Mouse (Mus musculus): ENCODE data around the gene 9930111J21Rik1.
"Not testable (repeated sequence)": the region's sequence is repeated elsewhere in the genome, so short reads cannot be mapped to it uniquely, and the experiment has no call there.

9930111J21Rik1 gene

DNA sequence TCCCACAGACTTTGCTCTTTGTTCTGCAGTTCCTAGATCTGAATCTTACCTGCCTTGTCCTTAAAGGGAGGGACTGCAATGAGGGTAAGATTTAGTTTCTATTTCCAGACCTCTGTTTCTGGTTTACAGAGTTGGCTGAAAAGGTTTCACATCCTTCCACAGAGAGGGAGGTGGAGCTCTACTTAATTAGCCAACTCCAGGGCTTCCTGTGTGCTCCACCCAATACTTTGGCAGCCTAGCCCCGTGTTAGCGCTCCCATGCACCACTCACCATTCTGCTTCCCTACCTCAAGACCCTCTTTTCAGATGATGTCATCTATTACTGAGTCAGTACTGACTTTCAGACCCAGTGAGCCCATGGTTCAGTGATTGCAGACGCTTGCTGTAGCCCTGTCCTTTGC lies at the start of gene 9930111J21Rik1:
9930111J21Rik1 (minus strand) TSS at position 148 of the 400 bp plus-strand sequence.
- DNase-seq (ENCODE audit: low spot score in 2 of 2), result not testable (repeated sequence)

DNA sequence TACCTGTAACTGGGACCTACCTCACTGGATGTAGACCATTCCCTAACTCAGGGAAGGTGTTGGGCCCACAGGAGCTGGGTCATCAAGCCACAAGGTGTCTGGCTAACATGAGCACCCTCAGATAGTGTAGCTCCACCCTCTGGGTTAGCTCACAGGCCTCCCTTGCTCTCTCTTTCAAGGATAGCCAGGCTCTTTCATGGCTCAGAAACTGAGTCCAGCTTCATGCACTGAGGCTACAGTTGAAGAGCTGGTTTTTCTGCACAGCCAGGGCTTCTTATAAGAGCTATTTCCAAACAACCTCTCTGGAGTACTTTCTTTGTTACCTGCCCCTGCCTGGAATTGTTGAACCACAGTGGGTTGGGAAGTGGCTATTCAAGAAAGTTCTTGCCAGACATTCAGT lies 32.9 kb upstream of the 9930111J21Rik1 start:
- DNase-seq (ENCODE audit: low spot score in 2 of 2), result not testable (repeated sequence)

DNA sequence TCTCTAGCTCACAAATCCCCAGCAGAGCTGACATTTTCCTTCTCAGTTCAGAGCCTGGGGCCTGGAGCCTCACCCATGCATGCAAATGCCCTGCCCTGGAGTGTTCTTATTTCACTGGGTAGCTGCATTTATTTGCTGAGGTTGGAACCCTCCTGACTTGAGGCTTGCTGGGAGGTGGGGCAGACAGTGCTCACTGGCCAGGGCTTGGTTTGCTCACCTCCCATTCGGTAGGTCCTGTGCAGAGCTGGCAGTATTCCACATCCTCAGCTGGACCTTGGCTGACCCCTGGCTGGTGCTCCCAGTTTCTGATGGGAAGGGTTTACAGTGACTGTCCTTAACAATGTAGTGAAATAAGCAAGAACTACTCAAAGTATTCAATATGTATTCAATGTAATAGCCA lies 27.6 kb upstream of the 9930111J21Rik1 start:
- DNase-seq (ENCODE audit: low spot score in 2 of 2), result not testable (repeated sequence)

DNA sequence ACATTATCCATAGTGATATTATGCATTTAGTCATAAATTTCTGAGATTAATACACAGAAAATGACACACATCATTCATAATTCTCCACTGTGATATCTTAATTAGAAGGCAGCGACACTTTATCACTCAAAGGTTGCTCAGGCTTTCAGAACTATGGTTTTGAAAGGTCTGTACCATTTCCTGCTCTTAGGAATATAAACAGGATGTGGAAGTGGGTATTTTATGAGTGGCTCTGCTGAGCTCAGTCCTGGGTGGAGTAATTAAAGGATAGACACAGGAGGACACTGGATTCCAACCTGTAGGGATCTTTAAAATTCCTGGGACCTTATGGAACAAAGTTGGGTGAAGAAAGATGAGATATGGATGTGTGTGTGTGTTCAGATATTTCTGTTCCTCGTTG lies 27.1 kb upstream of the 9930111J21Rik1 start:
- DNase-seq (ENCODE audit: low spot score in 2 of 2), result not testable (repeated sequence)

DNA sequence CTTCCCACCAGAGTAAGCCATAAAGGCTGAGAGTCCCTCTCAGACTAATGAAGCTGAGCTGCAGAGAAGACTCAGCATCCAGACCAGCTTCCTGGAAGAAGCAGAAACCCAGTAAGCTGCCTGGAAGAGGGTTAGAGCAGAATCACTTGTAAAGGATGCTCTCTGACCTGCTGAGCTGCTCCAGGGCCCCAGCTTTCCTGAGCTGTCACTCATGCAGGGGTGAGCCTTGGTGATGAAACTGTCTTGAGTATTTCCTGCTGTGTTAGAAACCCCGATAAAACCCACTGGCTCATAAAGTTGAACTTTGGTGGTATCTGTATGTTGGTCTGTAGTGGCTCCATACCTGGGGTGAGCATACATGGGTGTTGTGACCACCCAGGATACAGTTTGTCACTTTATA lies 21.2 kb upstream of the 9930111J21Rik1 start:
- DNase-seq (ENCODE audit: low spot score in 2 of 2), result not testable (repeated sequence)

DNA sequence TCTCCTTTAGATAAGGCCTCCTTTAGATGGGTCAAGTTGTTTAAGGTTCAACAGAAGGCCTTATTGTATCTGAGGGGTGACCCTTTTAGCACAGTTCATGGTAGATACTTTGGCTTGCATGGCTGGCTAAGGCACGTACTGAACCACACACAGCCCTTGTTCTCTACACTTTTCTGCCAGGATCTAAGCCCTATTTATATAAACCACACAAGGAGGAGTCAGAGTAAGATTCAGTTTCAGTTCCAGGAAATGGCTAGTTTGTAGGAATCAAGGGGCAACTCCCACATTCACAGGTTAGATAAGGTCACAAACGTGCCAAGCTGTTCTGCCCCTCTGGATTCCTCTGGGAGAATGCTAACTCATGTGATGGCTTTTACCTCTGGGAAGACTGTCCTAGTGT lies 14.8 kb upstream of the 9930111J21Rik1 start, which contains the start of gene Tgtp1:
Tgtp1 (minus strand) TSS at position 155 of the 400 bp plus-strand sequence.
- not testable (repeated sequence) for DNase-seq (ENCODE audit: low spot score in 2 of 2)

DNA sequence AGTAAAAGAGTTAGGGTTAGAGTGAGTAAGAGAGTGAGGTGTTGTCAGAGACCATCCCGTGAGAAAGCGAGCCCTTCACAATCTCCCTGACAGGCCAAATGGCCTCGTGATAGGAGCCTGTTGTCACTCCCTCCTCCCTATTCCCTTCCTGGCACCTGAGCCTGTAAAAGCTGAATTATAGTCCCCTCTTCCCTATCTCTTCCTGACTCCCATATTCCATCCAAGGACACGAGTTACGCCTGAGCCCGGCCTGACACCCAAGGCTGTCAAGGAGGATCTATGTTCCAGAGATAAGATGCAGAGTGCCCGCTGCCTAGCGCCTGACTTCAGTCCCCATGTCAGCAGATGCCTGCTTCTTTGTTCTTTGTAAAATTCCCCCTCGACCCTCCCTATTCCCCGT lies 14.1 kb upstream of the 9930111J21Rik1 start:
- not testable (repeated sequence) for DNase-seq (ENCODE audit: low spot score in 2 of 2)

DNA sequence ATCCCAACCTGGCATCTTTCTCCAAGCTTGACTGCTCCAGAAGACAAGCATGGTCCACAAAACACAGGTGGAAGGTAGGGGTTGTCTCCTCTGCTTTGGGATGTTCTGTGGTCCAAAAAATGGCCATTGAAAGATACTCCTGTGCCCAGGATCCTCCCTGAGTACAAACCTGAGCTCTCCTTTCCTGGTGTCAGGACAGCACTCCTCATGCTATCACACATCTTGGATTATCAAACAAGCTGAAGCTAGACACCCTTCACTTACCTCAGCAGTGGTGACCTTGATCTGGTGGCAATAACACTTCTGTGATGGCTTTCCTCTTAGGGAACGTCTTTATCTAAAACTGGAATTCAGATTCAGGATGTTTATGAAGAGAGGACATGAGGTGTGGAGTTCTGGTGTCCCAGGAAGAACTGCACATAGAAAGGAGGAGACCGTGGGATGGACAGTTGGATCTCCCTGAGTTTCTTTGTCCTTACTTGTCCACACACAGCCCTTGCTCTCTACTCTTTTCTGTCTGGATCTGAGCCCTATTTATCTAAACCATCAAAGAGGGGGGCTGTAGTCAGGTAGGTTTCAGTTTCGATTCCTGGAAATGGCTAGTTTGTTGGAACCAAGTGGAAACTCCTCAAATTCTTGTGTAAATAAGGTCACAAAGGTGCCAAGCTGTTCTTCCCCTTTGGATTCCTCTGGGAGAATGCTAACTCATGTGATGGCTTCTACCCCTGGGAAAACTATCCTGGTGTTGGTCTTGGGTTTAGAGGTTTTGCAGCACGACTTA lies 12.7 kb upstream of the 9930111J21Rik1 start, which contains the start of gene Gm12185:
Gm12185 (minus strand) TSS at position 487 of the 781 bp plus-strand sequence.
- not testable (repeated sequence) for DNase-seq (ENCODE audit: low spot score in 2 of 2)

DNA sequence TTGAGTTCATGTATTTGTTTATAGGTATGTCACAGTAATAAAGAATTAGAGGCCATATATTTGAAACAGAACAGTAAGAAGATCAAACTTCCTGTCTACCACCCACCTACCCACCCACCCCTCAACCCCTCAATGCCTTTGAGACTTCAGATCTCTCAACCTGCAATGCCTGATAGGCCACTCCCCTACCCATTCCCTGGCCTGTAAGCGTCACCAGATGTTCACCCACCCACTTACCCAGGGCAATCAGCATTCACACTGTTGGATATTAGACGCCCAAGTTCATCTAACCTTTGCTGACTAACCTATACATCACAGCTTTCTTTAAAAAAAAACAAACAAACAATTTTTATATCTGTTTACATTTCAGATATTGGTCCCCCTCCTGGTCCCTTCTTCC lies 10.8 kb upstream of the 9930111J21Rik1 start:
- not testable (repeated sequence) for DNase-seq (ENCODE audit: low spot score in 2 of 2)

DNA sequence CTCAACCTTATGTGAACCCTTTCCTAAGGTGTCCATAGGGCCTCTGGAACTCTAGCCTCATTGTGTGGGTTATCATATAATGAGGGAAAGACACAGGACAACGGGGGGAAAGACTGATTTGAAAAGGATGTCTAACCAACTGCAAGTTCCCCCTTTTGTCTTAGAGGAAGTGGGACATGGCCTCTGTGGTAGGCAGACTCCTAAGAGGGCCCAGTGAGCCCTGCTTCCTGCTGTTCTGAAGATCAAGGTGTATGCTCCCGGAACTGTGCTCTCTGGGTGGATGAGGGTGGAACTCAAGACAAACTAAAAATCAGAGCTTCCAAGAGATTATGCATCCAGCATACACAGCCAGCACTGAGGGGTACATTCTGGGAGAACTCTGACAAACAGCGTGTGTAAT lies 9.0 kb upstream of the 9930111J21Rik1 start:
- DNase-seq (ENCODE audit: low spot score in 2 of 2), result not testable (repeated sequence)

DNA sequence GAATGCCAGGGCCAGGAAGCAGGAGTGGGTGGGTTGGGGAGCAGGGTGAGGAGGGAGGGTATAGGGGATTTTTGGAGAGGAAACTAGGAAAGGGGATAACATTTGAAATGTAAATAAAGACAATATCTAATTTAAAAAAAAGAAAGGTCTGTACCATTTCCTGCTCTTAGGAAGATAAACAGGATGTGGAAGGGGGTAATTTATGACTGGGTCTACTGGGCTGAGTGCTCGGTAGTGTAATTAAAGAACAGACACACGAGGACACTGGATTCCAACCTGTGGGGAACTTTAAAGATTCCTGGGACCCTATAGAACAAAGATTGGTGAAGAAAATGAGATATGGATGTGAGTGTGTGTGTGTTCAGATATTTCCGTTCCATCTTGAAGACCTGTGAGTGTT lies 3.6 kb upstream of the 9930111J21Rik1 start:
- not testable (repeated sequence) for DNase-seq (ENCODE audit: low spot score in 2 of 2)

DNA sequence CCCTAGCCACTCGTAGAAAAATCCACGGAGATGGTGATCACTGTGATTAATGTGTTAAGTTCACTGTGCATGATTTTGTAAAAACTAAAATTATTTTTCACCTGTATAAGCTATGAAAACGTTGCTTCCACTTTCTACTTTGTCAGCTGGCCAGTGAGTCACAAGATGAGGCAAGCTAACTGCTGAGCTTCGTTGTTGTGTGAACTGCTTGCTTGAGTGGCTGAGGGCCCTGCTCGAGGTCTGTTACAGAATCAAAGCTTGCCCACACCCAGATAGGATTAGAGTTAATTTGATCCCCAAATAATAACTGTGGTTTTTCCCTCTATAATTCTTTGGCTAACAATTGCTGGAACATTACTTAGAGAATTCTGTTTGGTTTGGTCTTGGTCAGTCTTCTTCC lies 854 bp upstream of the 9930111J21Rik1 start:
- DNase-seq (ENCODE audit: low spot score in 2 of 2), result not testable (repeated sequence)

DNA sequence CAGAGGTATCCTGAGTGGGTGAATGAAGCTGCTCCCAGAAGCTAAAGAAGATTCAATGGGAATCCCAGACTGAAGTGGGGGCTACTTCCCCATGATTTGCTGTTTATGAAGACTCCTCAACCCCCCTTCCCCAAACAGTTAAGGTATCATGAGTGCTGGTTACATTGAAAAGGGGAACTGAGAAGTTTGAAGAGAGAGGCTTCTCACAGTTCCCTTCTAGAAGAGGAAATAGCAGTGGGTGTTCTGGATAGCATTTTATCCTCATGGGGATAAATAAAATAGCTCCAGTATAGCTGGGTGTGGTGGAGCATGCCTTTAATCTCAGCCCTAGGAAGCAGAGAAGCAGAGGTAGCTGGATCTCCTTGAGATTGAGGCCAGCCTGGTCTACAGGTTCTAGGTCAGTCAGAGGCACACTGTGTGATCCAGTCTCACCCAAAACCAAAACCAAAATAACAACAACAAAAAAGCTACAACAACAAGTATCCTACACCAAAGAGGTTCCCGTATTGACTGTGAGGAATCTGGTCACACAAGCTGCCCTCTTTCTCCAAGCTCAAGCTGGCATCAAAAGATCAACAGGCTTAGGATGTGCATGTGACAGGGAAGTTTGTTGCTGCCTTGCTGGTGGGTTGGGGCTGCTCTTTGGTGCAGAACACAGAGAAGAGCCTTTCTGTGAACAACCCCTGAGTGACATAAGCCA lies 808 bp downstream of the 9930111J21Rik1 start, which contains the start of gene Olfr56:
Olfr56 (plus strand) TSS at position 650 of the 700 bp plus-strand sequence.
- not testable (repeated sequence) for DNase-seq (ENCODE audit: low spot score in 2 of 2)

DNA sequence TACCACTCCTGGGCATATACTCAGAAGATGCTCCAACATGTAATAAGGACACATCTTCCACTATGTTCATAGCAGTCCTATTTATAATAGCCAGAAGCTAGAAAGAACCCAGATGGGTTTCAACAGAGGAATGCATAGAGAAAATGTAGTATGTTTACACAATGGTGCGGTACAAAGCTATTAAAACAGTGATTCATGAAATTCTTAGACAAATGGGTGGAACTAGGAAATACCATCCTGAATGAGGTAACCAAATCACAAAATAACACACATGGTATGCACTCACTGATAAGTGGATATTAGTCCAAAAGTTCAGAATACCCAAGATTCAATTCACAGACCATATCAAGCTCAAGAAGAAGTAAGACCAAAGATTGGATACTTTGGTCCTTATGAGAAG lies 4.5 kb downstream of the 9930111J21Rik1 start:
- not testable (repeated sequence) for DNase-seq (ENCODE audit: low spot score in 2 of 2)

DNA sequence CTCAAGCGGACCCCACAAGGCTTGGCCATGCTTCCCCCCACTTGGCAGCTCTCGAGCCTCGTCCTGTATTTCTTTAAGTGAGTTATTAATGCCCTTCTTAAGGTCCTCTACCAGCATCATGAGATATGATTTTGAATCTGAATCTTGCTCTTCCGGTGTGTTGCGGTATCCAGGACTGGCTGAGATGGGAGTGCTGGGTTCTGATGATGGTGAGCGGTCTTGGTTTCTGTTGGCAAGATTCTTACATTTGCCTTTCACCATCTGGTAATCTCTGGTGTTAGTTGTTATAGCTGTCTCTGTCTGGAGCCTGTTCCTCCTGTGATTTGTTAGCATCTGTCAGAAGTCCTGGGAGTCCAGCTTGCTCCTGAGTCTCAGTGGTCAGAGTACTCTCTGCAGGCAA lies 33.1 kb downstream of the 9930111J21Rik1 start, which contains the start of gene Psme2b:
Psme2b (minus strand) TSS at position 101 of the 400 bp plus-strand sequence.
- not testable (repeated sequence) for DNase-seq (ENCODE audit: low spot score in 2 of 2)

DNA sequence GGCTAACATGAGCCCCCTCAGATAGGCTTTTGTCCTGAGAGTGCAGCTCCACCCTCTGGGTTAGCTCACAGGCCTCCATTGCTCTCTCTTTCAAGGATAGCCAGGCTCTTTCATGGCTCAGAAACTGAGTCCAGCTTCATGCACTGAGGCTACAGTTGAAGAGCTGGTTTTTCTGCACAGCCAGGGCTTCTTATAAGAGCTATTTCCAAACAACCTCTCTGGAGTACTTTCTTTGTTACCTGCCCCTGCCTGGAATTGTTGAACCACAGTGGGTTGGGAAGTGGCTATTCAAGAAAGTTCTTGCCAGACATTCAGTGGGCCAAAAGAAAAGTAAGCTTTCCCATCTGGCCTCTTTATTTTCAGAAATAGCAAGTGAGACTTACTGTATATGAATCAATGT lies 39.9 kb downstream of the 9930111J21Rik1 start:
- not testable (repeated sequence) for DNase-seq (ENCODE audit: low spot score in 2 of 2)

DNA sequence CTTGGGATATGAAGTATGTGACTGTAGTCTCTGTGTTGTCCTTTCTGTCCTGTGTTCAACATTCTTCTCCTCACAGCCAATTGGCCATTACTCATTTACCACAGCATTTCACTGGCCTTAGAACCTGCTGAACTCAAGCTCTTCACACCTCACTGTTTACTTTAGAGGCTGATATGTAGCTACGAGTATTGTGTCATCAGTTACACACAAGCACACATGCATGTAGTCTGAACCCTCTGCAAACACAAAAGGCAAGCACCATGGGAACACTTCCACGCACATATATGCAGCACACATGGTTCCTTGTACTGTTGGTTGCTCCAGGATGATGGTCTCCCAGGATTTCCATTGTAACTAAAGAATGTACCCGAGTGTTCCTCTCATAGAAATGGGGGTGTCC lies 43.9 kb downstream of the 9930111J21Rik1 start:
- not testable (repeated sequence) for DNase-seq (ENCODE audit: low spot score in 2 of 2)

DNA sequence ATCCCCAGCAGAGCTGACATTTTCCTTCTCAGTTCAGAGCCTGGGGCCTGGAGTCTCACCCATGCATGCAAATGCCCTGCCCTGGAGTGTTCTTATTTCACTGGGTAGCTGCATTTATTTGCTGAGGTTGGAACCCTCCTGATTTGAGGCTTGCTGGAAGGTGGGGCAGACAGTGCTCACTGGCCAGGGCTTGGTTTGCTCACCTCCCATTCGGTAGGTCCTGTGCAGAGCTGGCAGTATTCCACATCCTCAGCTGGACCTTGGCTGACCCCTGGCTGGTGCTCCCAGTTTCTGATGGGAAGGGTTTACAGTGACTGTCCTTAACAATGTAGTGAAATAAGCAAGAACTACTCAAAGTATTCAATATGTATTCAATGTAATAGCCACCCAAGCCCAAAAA lies 45.3 kb downstream of the 9930111J21Rik1 start:
- DNase-seq (ENCODE audit: low spot score in 2 of 2), result not testable (repeated sequence)

DNA sequence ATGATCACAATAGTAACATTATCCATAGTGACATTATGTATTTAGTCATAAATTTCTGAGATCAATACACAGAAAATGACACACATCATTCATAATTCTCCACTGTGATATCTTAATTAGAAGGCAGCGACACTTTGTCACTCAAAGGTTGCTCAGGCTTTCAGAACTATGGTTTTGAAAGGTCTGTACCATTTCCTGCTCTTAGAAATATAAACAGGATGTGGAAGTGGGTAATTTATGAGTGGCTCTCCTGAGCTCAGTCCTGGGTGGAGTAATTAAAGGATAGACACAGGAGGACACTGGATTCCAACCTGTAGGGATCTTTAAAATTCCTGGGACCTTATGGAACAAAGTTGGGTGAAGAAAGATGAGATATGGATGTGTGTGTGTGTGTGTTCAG lies 45.8 kb downstream of the 9930111J21Rik1 start:
- not testable (repeated sequence) for DNase-seq (ENCODE audit: low spot score in 2 of 2)

DNA sequence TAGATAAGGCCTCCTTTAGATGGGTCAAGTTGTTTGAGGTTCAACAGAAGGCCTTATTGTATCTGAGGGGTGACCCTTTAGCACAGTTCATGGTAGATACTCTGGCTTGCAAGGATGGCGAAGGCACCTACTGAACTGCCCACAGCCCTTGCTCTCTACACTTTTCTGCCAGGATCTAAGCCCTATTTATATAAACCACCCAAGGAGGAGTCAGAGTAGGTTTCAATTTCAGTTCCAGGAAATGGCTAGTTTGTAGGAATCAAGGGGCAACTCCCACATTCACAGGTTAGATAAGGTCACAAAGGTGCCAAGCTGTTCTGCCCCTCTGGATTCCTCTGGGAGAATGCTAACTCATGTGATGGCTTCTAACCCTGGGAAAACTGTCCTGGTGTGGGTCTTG lies 51.1 kb downstream of the 9930111J21Rik1 start:
- not testable (repeated sequence) for DNase-seq (ENCODE audit: low spot score in 2 of 2)

DNA sequence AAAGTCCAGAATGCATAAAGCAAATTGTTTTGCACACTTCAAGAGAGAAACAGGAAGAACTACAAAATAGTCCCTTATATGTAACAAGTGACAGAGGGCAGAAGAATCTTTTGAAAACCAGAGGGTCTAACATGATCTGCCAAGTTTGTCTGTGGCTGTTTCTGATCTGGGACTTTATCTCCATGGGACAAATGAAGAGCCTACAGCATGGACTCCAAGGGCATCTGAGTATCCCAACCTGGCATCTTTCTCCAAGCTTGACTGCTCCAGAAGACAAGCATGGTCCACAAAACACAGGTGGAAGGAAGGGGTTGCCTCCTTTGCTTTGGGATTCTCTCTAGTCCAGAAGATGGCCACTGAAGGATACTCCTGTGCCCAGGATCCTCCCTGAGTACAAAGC lies 52.8 kb downstream of the 9930111J21Rik1 start:
- DNase-seq (ENCODE audit: low spot score in 2 of 2), result not testable (repeated sequence)

DNA sequence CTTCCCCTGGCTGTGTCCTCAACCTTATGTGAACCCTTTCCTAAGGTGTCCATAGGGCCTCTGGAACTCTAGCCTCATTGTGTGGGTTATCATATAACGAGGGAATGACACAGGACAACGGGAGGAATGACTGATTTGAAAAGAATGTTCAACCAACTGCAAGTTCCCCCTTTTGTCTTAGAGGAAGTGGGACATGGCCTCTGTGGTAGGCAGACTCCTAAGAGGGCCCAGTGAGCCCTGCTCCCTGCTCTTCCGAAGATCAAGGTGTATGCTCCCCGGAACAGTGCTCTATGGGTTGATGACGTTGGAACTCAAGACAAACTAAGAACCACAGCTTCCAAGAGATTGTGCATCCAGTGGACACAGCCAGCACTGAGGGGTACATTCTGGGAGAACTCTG lies 55.4 kb downstream of the 9930111J21Rik1 start:
- DNase-seq (ENCODE audit: low spot score in 2 of 2), result not testable (repeated sequence)
